Mouse (Mus musculus): ENCODE data around the gene Adam11. TPM values are rescaled to one million over a fixed set of nuclear protein-coding genes. Genes with fewer than 3 reads are reported as not detected.

The Adam11 gene
- polyA plus RNA-seq, 1 experiment from 2014 or later = 5.4 TPM

DNA sequence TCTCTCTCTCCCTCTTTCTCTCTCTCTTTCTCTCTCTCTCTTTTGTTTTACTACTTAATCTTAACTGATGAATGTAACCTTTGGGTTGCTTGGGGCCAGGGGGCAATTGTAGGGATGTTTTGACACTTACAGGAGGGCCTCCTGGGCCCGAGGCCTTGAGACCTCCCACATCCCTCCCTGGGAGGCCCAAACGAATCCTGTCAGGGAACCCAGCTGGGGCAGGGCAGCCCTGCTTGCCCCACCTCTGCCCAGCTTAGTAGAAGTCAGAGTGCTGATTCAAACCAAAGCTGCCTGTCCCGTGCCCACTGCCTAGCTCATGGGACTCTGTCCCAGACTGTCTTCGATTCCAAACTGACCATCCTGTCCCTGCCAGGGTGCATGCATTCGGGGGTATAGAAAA is 17.4 kb downstream of the Adam11 start:
- H3K9me3 ChIP-seq (replicated peaks; ENCODE audit: control insufficient read depth, low read length) = no peaks in the 10 kb centered on the region
- H3K4me1 ChIP-seq (ENCODE audit: control insufficient read depth, insufficient read depth, low read length) = peaks cover 39% of the 10 kb centered on the region
- H3K4me2 ChIP-seq = no peak overlapping the region
- no peaks in the 10 kb centered on the region for H3K27me3 ChIP-seq (ENCODE audit: control insufficient read depth, insufficient read depth, low read length)
- no peak for ATAC-seq (replicated peaks; ENCODE audit: insufficient number of reproducible peaks, low FRiP score, low TSS enrichment)
- H3K4me3 ChIP-seq (ENCODE audit: low read depth, low read length) = no peak overlapping the region
- WGBS (ENCODE audit: insufficient replicate concordance) = 44% methylated on average over 5 of the region's 5 CpGs
- H3K27ac ChIP-seq (ENCODE audit: low read depth, low read length) = no peak overlapping the region
- 0 out of 2 replicates have a peak, but pooled peaks cover 3% of the 10 kb centered on the region for H3K36me3 ChIP-seq (ENCODE audit: control insufficient read depth, insufficient read depth, low read length)
- no peak overlapping the region; the same call in 1 of the 2 replicates for H3K9ac ChIP-seq (ENCODE audit: low read depth, low read length)

- Histone ChIP-seq H3K9ac (ENCODE audit: low read depth, low read length) (no peak overlapping the region), H3K36me3 (ENCODE audit: control insufficient read depth, insufficient read depth, low read length) (0 out of 2 replicates have a peak, but pooled peaks cover 3% of the 10 kb centered on the region), H3K4me2 (no peak overlapping the region), H3K4me1 (ENCODE audit: control insufficient read depth, insufficient read depth, low read length) (peaks cover 44% of the 10 kb centered on the region), H3K27ac (ENCODE audit: low read depth, low read length) (no peak overlapping the region), H3K4me3 (ENCODE audit: low read depth, low read length) (no peak overlapping the region), H3K9me3 (replicated peaks; ENCODE audit: control insufficient read depth, low read length) (no peaks in the 10 kb centered on the region), H3K27me3 (ENCODE audit: control insufficient read depth, insufficient read depth, low read length) (no peaks in the 10 kb centered on the region)
- no peak for ATAC-seq (replicated peaks; ENCODE audit: insufficient number of reproducible peaks, low FRiP score, low TSS enrichment)
- WGBS (ENCODE audit: insufficient replicate concordance) = 78% methylated on average over 8 of the region's 8 CpGs
Observed at GRCm38 (mm10) chr11:102779081-102779638, 17.9 kb downstream of the Adam11 start.

GRCm38 (mm10) chr11:102779824-102780223 is 18.6 kb downstream of the Adam11 start:
- 0 out of 2 replicates have a peak, but pooled peaks cover 3% of the 10 kb centered on the region for H3K36me3 ChIP-seq (ENCODE audit: control insufficient read depth, insufficient read depth, low read length)
- no peak overlapping the region for H3K4me2 ChIP-seq
- WGBS (ENCODE audit: insufficient replicate concordance) = 73% methylated on average over 7 of the region's 7 CpGs
- peaks cover 46% of the 10 kb centered on the region for H3K4me1 ChIP-seq (ENCODE audit: control insufficient read depth, insufficient read depth, low read length)
- H3K27ac ChIP-seq (ENCODE audit: low read depth, low read length) = no peak overlapping the region
- ATAC-seq (replicated peaks; ENCODE audit: insufficient number of reproducible peaks, low FRiP score, low TSS enrichment) = no peak
- H3K9me3 ChIP-seq (replicated peaks; ENCODE audit: control insufficient read depth, low read length) = no peaks in the 10 kb centered on the region
- no peaks in the 10 kb centered on the region for H3K27me3 ChIP-seq (ENCODE audit: control insufficient read depth, insufficient read depth, low read length)
- H3K4me3 ChIP-seq (ENCODE audit: low read depth, low read length) = no peak overlapping the region
- H3K9ac ChIP-seq (ENCODE audit: low read depth, low read length) = no peak overlapping the region

DNA sequence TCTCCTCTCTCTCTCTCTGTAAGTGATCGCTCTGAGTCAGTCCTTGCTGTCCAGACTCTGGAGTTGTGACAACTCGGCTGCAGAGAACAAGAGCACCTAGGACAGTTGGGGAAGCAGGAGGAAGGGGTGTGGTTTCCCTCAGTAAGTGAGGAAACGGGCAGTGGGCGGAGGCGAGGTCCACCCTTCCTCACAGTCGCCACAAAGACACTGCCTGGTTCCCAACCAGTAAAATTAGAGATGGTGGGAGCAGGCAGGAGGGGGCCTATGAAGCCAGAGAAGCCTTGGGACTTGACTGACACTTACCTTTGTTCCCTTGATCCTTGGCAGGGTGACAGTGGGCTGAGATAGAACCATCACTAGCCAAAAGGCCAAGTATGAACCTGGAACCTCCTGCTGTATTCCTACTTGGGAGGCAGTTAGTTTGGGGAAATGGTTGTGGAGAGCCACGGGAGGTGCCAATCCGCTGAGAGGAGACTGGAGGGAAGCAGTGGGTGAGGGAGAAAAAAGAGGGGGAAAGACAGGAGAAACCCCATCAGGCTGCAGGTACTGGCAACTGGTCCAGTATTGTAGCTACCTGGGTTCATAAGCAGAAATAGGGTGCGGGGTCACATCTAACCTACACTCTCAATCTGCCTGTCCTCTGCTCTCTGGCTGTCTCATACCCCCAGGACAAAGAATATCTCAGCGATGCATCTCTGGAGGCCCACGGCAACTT is 19.2 kb downstream of the Adam11 start:
- Histone ChIP-seq H3K4me2 (peak overlapping the region; percentile 45), H3K27me3 (ENCODE audit: control insufficient read depth, insufficient read depth, low read length) (no peaks in the 10 kb centered on the region), H3K36me3 (ENCODE audit: control insufficient read depth, insufficient read depth, low read length) (0 out of 2 replicates have a peak, but pooled peaks cover 3% of the 10 kb centered on the region), H3K4me1 (ENCODE audit: control insufficient read depth, insufficient read depth, low read length) (peaks cover 48% of the 10 kb centered on the region), H3K4me3 (ENCODE audit: low read depth, low read length) (no peak overlapping the region; the same call in 1 of the 2 replicates), H3K9me3 (replicated peaks; ENCODE audit: control insufficient read depth, low read length) (no peaks in the 10 kb centered on the region), H3K27ac (ENCODE audit: low read depth, low read length) (no peak overlapping the region), H3K9ac (ENCODE audit: low read depth, low read length) (peak overlapping the region; percentile 44; the same call in 1 of the 2 replicates)
- no peak for ATAC-seq (replicated peaks; ENCODE audit: insufficient number of reproducible peaks, low FRiP score, low TSS enrichment)
- 35% methylated on average over 11 of the region's 11 CpGs for WGBS (ENCODE audit: insufficient replicate concordance)

GRCm38 (mm10) chr11:102780986-102781351 is 19.7 kb downstream of the Adam11 start:
- WGBS (ENCODE audit: insufficient replicate concordance) = 36% methylated on average over 10 of the region's 10 CpGs
- peaks cover 48% of the 10 kb centered on the region for H3K4me1 ChIP-seq (ENCODE audit: control insufficient read depth, insufficient read depth, low read length)
- no peak overlapping the region for H3K27ac ChIP-seq (ENCODE audit: low read depth, low read length)
- H3K9ac ChIP-seq (ENCODE audit: low read depth, low read length) = peak overlapping the region; percentile 44; the same call in 1 of the 2 replicates
- peak overlapping the region; percentile 45 for H3K4me2 ChIP-seq
- no peak for ATAC-seq (replicated peaks; ENCODE audit: insufficient number of reproducible peaks, low FRiP score, low TSS enrichment)
- no peaks in the 10 kb centered on the region for H3K9me3 ChIP-seq (replicated peaks; ENCODE audit: control insufficient read depth, low read length)
- H3K4me3 ChIP-seq (ENCODE audit: low read depth, low read length) = no peak overlapping the region; the same call in 1 of the 2 replicates
- 0 out of 2 replicates have a peak, but pooled peaks cover 3% of the 10 kb centered on the region for H3K36me3 ChIP-seq (ENCODE audit: control insufficient read depth, insufficient read depth, low read length)
- no peaks in the 10 kb centered on the region for H3K27me3 ChIP-seq (ENCODE audit: control insufficient read depth, insufficient read depth, low read length)

DNA sequence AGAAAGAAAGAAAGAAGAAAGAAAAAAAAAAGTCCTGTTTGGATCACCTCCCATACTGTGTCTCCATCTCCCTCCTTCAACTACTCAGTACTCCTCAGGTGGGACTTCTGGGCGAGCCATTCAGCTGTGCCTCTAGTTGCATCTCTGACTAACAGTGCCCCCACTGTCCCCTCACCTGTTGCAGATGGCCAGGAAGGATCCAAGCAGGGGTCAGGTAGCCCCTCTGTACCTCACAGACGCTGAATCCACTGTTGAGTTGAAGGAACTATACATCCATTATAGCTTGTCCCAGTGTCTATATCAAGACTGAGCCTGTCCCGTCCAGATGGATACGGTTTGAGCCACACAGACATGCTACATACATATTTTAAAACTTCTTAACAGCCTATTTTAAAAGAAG is 20.3 kb downstream of the Adam11 start:
- peaks cover 48% of the 10 kb centered on the region for H3K4me1 ChIP-seq (ENCODE audit: control insufficient read depth, insufficient read depth, low read length)
- H3K27ac ChIP-seq (ENCODE audit: low read depth, low read length) = no peak overlapping the region
- no peaks in the 10 kb centered on the region for H3K27me3 ChIP-seq (ENCODE audit: control insufficient read depth, insufficient read depth, low read length)
- no peak overlapping the region for H3K4me2 ChIP-seq
- no peak for ATAC-seq (replicated peaks; ENCODE audit: insufficient number of reproducible peaks, low FRiP score, low TSS enrichment)
- no peaks in the 10 kb centered on the region for H3K9me3 ChIP-seq (replicated peaks; ENCODE audit: control insufficient read depth, low read length)
- H3K36me3 ChIP-seq (ENCODE audit: control insufficient read depth, insufficient read depth, low read length) = 0 out of 2 replicates have a peak, but pooled peaks cover 3% of the 10 kb centered on the region
- no peak overlapping the region for H3K9ac ChIP-seq (ENCODE audit: low read depth, low read length)
- WGBS (ENCODE audit: insufficient replicate concordance) = 82% methylated on average over 4 of the region's 4 CpGs
- H3K4me3 ChIP-seq (ENCODE audit: low read depth, low read length) = no peak overlapping the region

DNA sequence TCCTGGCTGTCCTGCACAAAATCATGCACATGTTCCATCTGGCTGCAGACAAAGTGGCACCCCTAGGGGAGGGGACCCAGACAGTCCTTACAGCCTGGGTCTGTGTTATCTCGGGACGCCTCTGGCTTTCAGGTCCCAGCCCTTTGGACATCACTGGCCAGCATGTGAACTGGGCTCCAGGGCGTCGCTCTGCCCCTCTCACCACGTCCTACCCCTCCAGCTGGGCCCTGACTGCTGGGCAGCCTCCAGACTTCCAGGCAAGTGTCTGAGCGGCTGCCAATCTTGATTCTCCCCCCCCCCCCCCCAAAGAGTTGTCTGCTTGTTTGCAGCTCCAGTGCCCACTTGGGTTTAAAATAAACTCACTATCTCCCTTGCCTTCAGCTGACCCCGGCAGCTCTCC is 22.2 kb downstream of the Adam11 start:
- no peaks in the 10 kb centered on the region for H3K9me3 ChIP-seq (replicated peaks; ENCODE audit: control insufficient read depth, low read length)
- H3K27me3 ChIP-seq (ENCODE audit: control insufficient read depth, insufficient read depth, low read length) = no peaks in the 10 kb centered on the region
- H3K9ac ChIP-seq (ENCODE audit: low read depth, low read length) = peak overlapping the region; percentile 60; the same call in 1 of the 2 replicates
- peaks cover 42% of the 10 kb centered on the region for H3K4me1 ChIP-seq (ENCODE audit: control insufficient read depth, insufficient read depth, low read length)
- WGBS (ENCODE audit: insufficient replicate concordance) = 26% methylated on average over 7 of the region's 7 CpGs
- H3K27ac ChIP-seq (ENCODE audit: low read depth, low read length) = peak overlapping the region; percentile 82
- ATAC-seq (replicated peaks; ENCODE audit: insufficient number of reproducible peaks, low FRiP score, low TSS enrichment) = peak; percentile 44
- peak overlapping the region; percentile 37 for H3K4me2 ChIP-seq
- no peaks in the 10 kb centered on the region for H3K36me3 ChIP-seq (ENCODE audit: control insufficient read depth, insufficient read depth, low read length)
- no peak overlapping the region for H3K4me3 ChIP-seq (ENCODE audit: low read depth, low read length)

- H3K4me1 ChIP-seq (ENCODE audit: control insufficient read depth, insufficient read depth, low read length) = peaks cover 38% of the 10 kb centered on the region
- H3K4me2 ChIP-seq = no peak overlapping the region
- no peaks in the 10 kb centered on the region for H3K9me3 ChIP-seq (replicated peaks; ENCODE audit: control insufficient read depth, low read length)
- H3K27ac ChIP-seq (ENCODE audit: low read depth, low read length) = no peak overlapping the region
- WGBS (ENCODE audit: insufficient replicate concordance) = 58% methylated on average over 5 of the region's 5 CpGs
- no peak overlapping the region for H3K4me3 ChIP-seq (ENCODE audit: low read depth, low read length)
- no peaks in the 10 kb centered on the region for H3K36me3 ChIP-seq (ENCODE audit: control insufficient read depth, insufficient read depth, low read length)
- H3K27me3 ChIP-seq (ENCODE audit: control insufficient read depth, insufficient read depth, low read length) = no peaks in the 10 kb centered on the region
- H3K9ac ChIP-seq (ENCODE audit: low read depth, low read length) = no peak overlapping the region
- ATAC-seq (replicated peaks; ENCODE audit: insufficient number of reproducible peaks, low FRiP score, low TSS enrichment) = no peak
Observed at GRCm38 (mm10) chr11:102787688-102788177, 26.5 kb downstream of the Adam11 start.
